Mouse (Mus musculus): Measurements from ENCODE around the gene Otog. TPM values are rescaled to one million over a fixed set of nuclear protein-coding genes. Genes with fewer than 3 reads are reported as not detected.

Gene Otog
- not detected in 2 replicates for polyA plus RNA-seq (2011; ENCODE audit: insufficient read length, low read depth, missing spikeins)

GRCm38 (mm10) chr7:46240696-46241095 lies at the start of gene Otog:
TSS of gene Otog (plus strand) at chr7:46240987.
- no peak within 1 kb of the TSS for H3K4me3 ChIP-seq (ENCODE audit: insufficient read depth, low read length)
- no peak within 1 kb of the TSS for H3K27ac ChIP-seq (ENCODE audit: insufficient read depth, low read length)
- no peaks in the 10 kb centered on the region for H3K4me1 ChIP-seq (ENCODE audit: control insufficient read depth, insufficient read depth, low read length)
- TF ChIP-seq CTCF (IDR thresholded peaks at IDR 0.05; ENCODE audit: borderline replicate concordance, insufficient read depth, low read length) (no peak), POLR2A (IDR thresholded peaks at IDR 0.05; ENCODE audit: low read depth, low read length) (no peak)

GRCm38 (mm10) chr7:46195356-46195755 lies 45.4 kb upstream of the Otog start:
- H3K4me1 ChIP-seq (ENCODE audit: control insufficient read depth, insufficient read depth, low read length): no peaks in the 10 kb centered on the region
- no peak overlapping the region for H3K4me3 ChIP-seq (ENCODE audit: insufficient read depth, low read length)
- no peak for TF ChIP-seq CTCF (IDR thresholded peaks at IDR 0.05; ENCODE audit: borderline replicate concordance, insufficient read depth, low read length)
- H3K27ac ChIP-seq (ENCODE audit: insufficient read depth, low read length): no peak overlapping the region

GRCm38 (mm10) chr7:46200021-46200420 lies 40.8 kb upstream of the Otog start:
- TF ChIP-seq CTCF (IDR thresholded peaks at IDR 0.05; ENCODE audit: borderline replicate concordance, insufficient read depth, low read length): no peak
- TF ChIP-seq POLR2A (IDR thresholded peaks at IDR 0.05; ENCODE audit: low read depth, low read length): no peak
- Histone ChIP-seq H3K27ac (ENCODE audit: insufficient read depth, low read length) (no peak overlapping the region), H3K4me3 (ENCODE audit: insufficient read depth, low read length) (no peak overlapping the region), H3K4me1 (ENCODE audit: control insufficient read depth, insufficient read depth, low read length) (no peaks in the 10 kb centered on the region)

- TF ChIP-seq CTCF (IDR thresholded peaks at IDR 0.05; ENCODE audit: borderline replicate concordance, insufficient read depth, low read length) (no peak), POLR2A (IDR thresholded peaks at IDR 0.05; ENCODE audit: low read depth, low read length) (no peak)
- no peak overlapping the region for H3K27ac ChIP-seq (ENCODE audit: insufficient read depth, low read length)
- no peak overlapping the region for H3K4me3 ChIP-seq (ENCODE audit: insufficient read depth, low read length)
- no peaks in the 10 kb centered on the region for H3K4me1 ChIP-seq (ENCODE audit: control insufficient read depth, insufficient read depth, low read length)
These were observed 39.1 kb upstream of the Otog start for GRCm38 (mm10) chr7:46201649-46202048.

GRCm38 (mm10) chr7:46204046-46204471 lies 36.7 kb upstream of the Otog start:
- Histone ChIP-seq H3K4me3 (ENCODE audit: insufficient read depth, low read length) (no peak overlapping the region), H3K4me1 (ENCODE audit: control insufficient read depth, insufficient read depth, low read length) (no peaks in the 10 kb centered on the region), H3K27ac (ENCODE audit: insufficient read depth, low read length) (no peak overlapping the region)
- TF ChIP-seq POLR2A (IDR thresholded peaks at IDR 0.05; ENCODE audit: low read depth, low read length): no peak
- no peak for TF ChIP-seq CTCF (IDR thresholded peaks at IDR 0.05; ENCODE audit: borderline replicate concordance, insufficient read depth, low read length)

- TF ChIP-seq POLR2A (IDR thresholded peaks at IDR 0.05; ENCODE audit: low read depth, low read length) (no peak), CTCF (IDR thresholded peaks at IDR 0.05; ENCODE audit: borderline replicate concordance, insufficient read depth, low read length) (no peak)
- no peak overlapping the region for H3K27ac ChIP-seq (ENCODE audit: insufficient read depth, low read length)
- H3K4me3 ChIP-seq (ENCODE audit: insufficient read depth, low read length): no peak overlapping the region
- H3K4me1 ChIP-seq (ENCODE audit: control insufficient read depth, insufficient read depth, low read length): no peaks in the 10 kb centered on the region
These were observed 36.0 kb upstream of the Otog start for GRCm38 (mm10) chr7:46204775-46205174.

- no peak overlapping the region for H3K4me3 ChIP-seq (ENCODE audit: insufficient read depth, low read length)
- H3K4me1 ChIP-seq (ENCODE audit: control insufficient read depth, insufficient read depth, low read length): no peaks in the 10 kb centered on the region
- H3K27ac ChIP-seq (ENCODE audit: insufficient read depth, low read length): no peak overlapping the region
- TF ChIP-seq POLR2A (IDR thresholded peaks at IDR 0.05; ENCODE audit: low read depth, low read length): no peak
- TF ChIP-seq CTCF (IDR thresholded peaks at IDR 0.05; ENCODE audit: borderline replicate concordance, insufficient read depth, low read length): no peak
These were observed 32.7 kb upstream of the Otog start for GRCm38 (mm10) chr7:46208131-46208530.

- no peaks in the 10 kb centered on the region for H3K4me1 ChIP-seq (ENCODE audit: control insufficient read depth, insufficient read depth, low read length)
- H3K4me3 ChIP-seq (ENCODE audit: insufficient read depth, low read length): no peak overlapping the region
- TF ChIP-seq CTCF (IDR thresholded peaks at IDR 0.05; ENCODE audit: borderline replicate concordance, insufficient read depth, low read length): no peak
- TF ChIP-seq POLR2A (IDR thresholded peaks at IDR 0.05; ENCODE audit: low read depth, low read length): no peak
- no peak overlapping the region for H3K27ac ChIP-seq (ENCODE audit: insufficient read depth, low read length)
These were observed 30.5 kb upstream of the Otog start for GRCm38 (mm10) chr7:46210276-46210675.

- H3K4me3 ChIP-seq (ENCODE audit: insufficient read depth, low read length): no peak overlapping the region
- no peaks in the 10 kb centered on the region for H3K4me1 ChIP-seq (ENCODE audit: control insufficient read depth, insufficient read depth, low read length)
- H3K27ac ChIP-seq (ENCODE audit: insufficient read depth, low read length): no peak overlapping the region
- TF ChIP-seq POLR2A (IDR thresholded peaks at IDR 0.05; ENCODE audit: low read depth, low read length): no peak
- TF ChIP-seq CTCF (IDR thresholded peaks at IDR 0.05; ENCODE audit: borderline replicate concordance, insufficient read depth, low read length): no peak
These were observed 24.3 kb upstream of the Otog start for GRCm38 (mm10) chr7:46216481-46216880.

GRCm38 (mm10) chr7:46218415-46218814 lies 22.4 kb upstream of the Otog start:
- Histone ChIP-seq H3K27ac (ENCODE audit: insufficient read depth, low read length) (no peak overlapping the region), H3K4me1 (ENCODE audit: control insufficient read depth, insufficient read depth, low read length) (no peaks in the 10 kb centered on the region), H3K4me3 (ENCODE audit: insufficient read depth, low read length) (no peak overlapping the region)
- no peak for TF ChIP-seq POLR2A (IDR thresholded peaks at IDR 0.05; ENCODE audit: low read depth, low read length)
- no peak for TF ChIP-seq CTCF (IDR thresholded peaks at IDR 0.05; ENCODE audit: borderline replicate concordance, insufficient read depth, low read length)

All from embryonic fibroblast, embryonic 13.5 days (primary cell).